11 mouse cellular contexts compared by ENCODE assay signal in the genomic region with DNA sequence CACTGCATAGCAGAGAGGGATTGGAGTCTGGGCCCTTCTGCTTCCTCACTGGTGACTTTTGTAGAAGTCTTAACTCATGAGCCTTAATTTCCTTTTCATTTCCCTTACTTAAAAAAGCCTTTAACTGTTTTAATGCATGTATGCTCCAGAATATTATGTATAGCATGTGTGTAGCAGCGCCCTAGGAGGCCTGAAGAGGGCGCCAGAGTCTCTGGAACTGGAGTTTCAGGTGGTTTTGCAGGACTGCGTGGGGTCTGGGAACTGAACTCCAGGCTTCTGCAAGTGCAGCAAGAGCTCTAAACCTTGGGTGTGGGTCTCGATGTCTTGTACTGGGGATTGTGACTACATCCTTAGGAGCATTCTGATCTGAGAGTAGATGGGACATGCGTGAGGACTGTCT. TPM values are rescaled to one million over a fixed set of nuclear protein-coding genes. Genes with fewer than 3 reads are reported as not detected.
DNase-seq lines count a peak whose midpoint lies in the region; ATAC-seq and TF ChIP-seq lines count a peak whose summit lies in the region.
"Had no signal": no experiment of that assay in that cellular context is flagged by ENCODE, and none has a peak within 500 bp of the region (broad histone marks: within the 10 kb centered on the region; RNA-seq: fewer than 3 reads in every experiment).

No protein-coding gene starts in this region.

- no peak overlapping the region for H3K4me2 ChIP-seq in intestine, postnatal 0 days (replicated peaks; ENCODE audit: low read depth)
- H3K4me2 ChIP-seq in intestine, embryonic 16.5 days (ENCODE audit: low read depth, low read length) = no peak overlapping the region

- no peak overlapping the region for H3K9ac ChIP-seq in intestine, postnatal 0 days (ENCODE audit: low read depth, low read length)
- no peak overlapping the region for H3K9ac ChIP-seq in intestine, embryonic 16.5 days (ENCODE audit: low read depth, low read length)

- H3K4me3 ChIP-seq in intestine, postnatal 0 days (ENCODE audit: low read depth, low read length) = no peak overlapping the region
- no peak overlapping the region for H3K4me3 ChIP-seq in intestine, embryonic 16.5 days (ENCODE audit: low read length)
- H3K4me3 ChIP-seq in testis, adult 2 months (ENCODE audit: control insufficient read depth, low read depth, low read length) = no peak overlapping the region
- H3K4me3 ChIP-seq: hindbrain, embryonic 10.5 days had no signal

- DNase-seq in testis, postnatal 14 days (ENCODE audit: low spot score) = no peak
- peak; percentile 71 for DNase-seq in ZHBTc4 (ENCODE audit: low read depth, low spot score)
- peak; percentile 60 for DNase-seq in thymus, postnatal 4 days
- no peak for DNase-seq in cerebellum, adult 9-11 months
- DNase-seq: kidney, postnatal 4 days; retina, postnatal 1 day had no signal

- no peaks in the 10 kb centered on the region for H3K36me3 ChIP-seq in intestine, postnatal 0 days (ENCODE audit: control insufficient read depth, insufficient read depth)
- no peaks in the 10 kb centered on the region for H3K36me3 ChIP-seq in intestine, embryonic 16.5 days (ENCODE audit: control insufficient read depth, insufficient read depth, low read length)
- H3K36me3 ChIP-seq in testis, adult 2 months (ENCODE audit: control insufficient read depth, insufficient read depth, low read length) = no peaks in the 10 kb centered on the region
- H3K36me3 ChIP-seq: hindbrain, embryonic 10.5 days had no signal

- H3K4me1 ChIP-seq in intestine, postnatal 0 days (replicated peaks; ENCODE audit: control insufficient read depth, insufficient read depth, low read length) = peaks cover 8% of the 10 kb centered on the region; the same call in 1 of the 2 replicates
- peaks cover 18% of the 10 kb centered on the region for H3K4me1 ChIP-seq in intestine, embryonic 16.5 days (ENCODE audit: control insufficient read depth, insufficient read depth, low read length)
- H3K4me1 ChIP-seq in testis, adult 2 months (ENCODE audit: control insufficient read depth, insufficient read depth, low read length) = peaks cover 3% of the 10 kb centered on the region; the same call in 1 of the 2 replicates

- no peak for ATAC-seq in intestine, postnatal 0 days
- ATAC-seq in intestine, embryonic 16.5 days = no peak

- H3K9me3 ChIP-seq in intestine, postnatal 0 days (ENCODE audit: control insufficient read depth) = no peaks in the 10 kb centered on the region
- no peaks in the 10 kb centered on the region for H3K9me3 ChIP-seq in intestine, embryonic 16.5 days (ENCODE audit: control insufficient read depth, low read length)
- H3K9me3 ChIP-seq: hindbrain, embryonic 10.5 days had no signal

- H3K27ac ChIP-seq in intestine, postnatal 0 days (ENCODE audit: low read depth, low read length) = no peak overlapping the region
- no peak overlapping the region for H3K27ac ChIP-seq in intestine, embryonic 16.5 days (ENCODE audit: low read length)
- H3K27ac ChIP-seq in testis, adult 2 months (ENCODE audit: control insufficient read depth, insufficient read depth, low read depth, low read length) = no peak overlapping the region
- H3K27ac ChIP-seq: hindbrain, embryonic 10.5 days; macrophage had no signal

- peak; percentile 57 for TF ChIP-seq CTCF in intestine, postnatal 0 days (IDR thresholded peaks at IDR 0.05; ENCODE audit: low read depth)
- peak; percentile 59; the same call in 1 of the 2 replicates for TF ChIP-seq CTCF in testis, adult 2 months (IDR thresholded peaks at IDR 0.05; ENCODE audit: control insufficient read depth, insufficient read depth, insufficient replicate concordance, low read depth, low read length)

- TF ChIP-seq POLR2A in testis, adult 2 months (IDR thresholded peaks at IDR 0.05; ENCODE audit: control insufficient read depth, low read depth, low read length) = no peak

- H3K27me3 ChIP-seq in intestine, postnatal 0 days (replicated peaks; ENCODE audit: control insufficient read depth, insufficient read depth, low read length) = no peaks in the 10 kb centered on the region
- H3K27me3 ChIP-seq in intestine, embryonic 16.5 days (replicated peaks; ENCODE audit: control insufficient read depth, insufficient read depth, low read length) = no peaks in the 10 kb centered on the region
- H3K27me3 ChIP-seq in testis, adult 2 months (ENCODE audit: control insufficient read depth, insufficient read depth, low read length) = no peaks in the 10 kb centered on the region

- WGBS in intestine, postnatal 0 days = 87% methylated on average over 5 of the region's 5 CpGs
- 90% methylated on average over 5 of the region's 5 CpGs for WGBS in intestine, embryonic 16.5 days

RNA-seq across cellular contexts. Expression of gene Alpk3, which starts 15.9 kb away (rescaled TPM):
- polyA plus RNA-seq in intestine, postnatal 0 days (2015; fragmentation: Nextera tagmentation; extraction: Ambion mirVana) = 0.86 and 1.0 TPM in 2 replicates
- polyA plus RNA-seq in intestine, embryonic 16.5 days (2015; fragmentation: Nextera tagmentation; extraction: Ambion mirVana) = 8.4 and 12.5 TPM in 2 replicates
- 0.30 and 0.51 TPM in 2 replicates for polyA plus RNA-seq in testis, adult 2 months (2012; rRNA removed)

RNA-seq across cellular contexts. Expression of gene Slc28a1, which starts 41.3 kb away (rescaled TPM):
- 0.59 and 1.0 TPM in 2 replicates for polyA plus RNA-seq in intestine, postnatal 0 days (2015; fragmentation: Nextera tagmentation; extraction: Ambion mirVana)
- polyA plus RNA-seq in intestine, embryonic 16.5 days (2015; fragmentation: Nextera tagmentation; extraction: Ambion mirVana) = 9.1 and 9.5 TPM in 2 replicates
- polyA plus RNA-seq in testis, adult 2 months (2012; rRNA removed) = 2.0 and 3.1 TPM in 2 replicates
- polyA plus RNA-seq: hindbrain, embryonic 10.5 days; macrophage had no signal

Comparison
In these comparisons a context has a peak if more than half of its experiments do, and no peak if none do; other contexts are left out.
1. DNase-seq: peak in ZHBTc4 (single experiment) and thymus, postnatal 4 days (single experiment); none in testis, postnatal 14 days (single experiment) and cerebellum, adult 9-11 months (single experiment).